Mouse (Mus musculus) gastrocnemius, adult 18-20 months (tissue): ENCODE measurements around the gene Dnajb12. TPM values are rescaled to one million over a fixed set of nuclear protein-coding genes. Genes with fewer than 3 reads are reported as not detected.

Experiments
- DNase-seq: peaks from one replicate; pipeline ENCODE4 v3.0.0; 2021; ENCODE audit warnings: low spot score
- long read RNA-seq, 2 experiments: library from polyadenylated mRNA; stranded (forward); transcript quantifications; one replicate each; pipeline ENCODE4 v2.0.0; 2021
- total RNA-seq, 2 experiments: library from RNA; stranded (reverse); gene quantifications; 2 replicates each; pipeline ENCODE4 v1.2.3; 2021

Dnajb12 gene
- total RNA-seq: 10 to 100 TPM; 73.4 to 80.1 TPM
- long read RNA-seq, experiment 1, transcript Dnajb12-204 (9 exons, 3,070 nt): minor isoform, 60 of 175 reads
- long read RNA-seq, experiment 1, transcript Dnajb12-201 (9 exons, 2,238 nt): minor isoform, 28 of 175 reads
- long read RNA-seq, experiment 1, transcript Dnajb12-205 (9 exons, 3,041 nt): major isoform, 64 of 175 reads
- long read RNA-seq, experiment 1, partial matches to known transcripts: 9 of 175 reads
- long read RNA-seq, experiment 1, other reads (novel, unspliced or antisense): 14 of 175 reads
- long read RNA-seq, experiment 2, transcript Dnajb12-205 (9 exons, 3,041 nt): major isoform, 53 of 149 reads
- long read RNA-seq, experiment 2, transcript Dnajb12-201 (9 exons, 2,238 nt): minor isoform, 28 of 149 reads
- long read RNA-seq, experiment 2, transcript Dnajb12-204 (9 exons, 3,070 nt): minor isoform, 45 of 149 reads
- long read RNA-seq, experiment 2, partial matches to known transcripts: 18 of 149 reads
- long read RNA-seq, experiment 2, other reads (novel, unspliced or antisense): 5 of 149 reads

DNA sequence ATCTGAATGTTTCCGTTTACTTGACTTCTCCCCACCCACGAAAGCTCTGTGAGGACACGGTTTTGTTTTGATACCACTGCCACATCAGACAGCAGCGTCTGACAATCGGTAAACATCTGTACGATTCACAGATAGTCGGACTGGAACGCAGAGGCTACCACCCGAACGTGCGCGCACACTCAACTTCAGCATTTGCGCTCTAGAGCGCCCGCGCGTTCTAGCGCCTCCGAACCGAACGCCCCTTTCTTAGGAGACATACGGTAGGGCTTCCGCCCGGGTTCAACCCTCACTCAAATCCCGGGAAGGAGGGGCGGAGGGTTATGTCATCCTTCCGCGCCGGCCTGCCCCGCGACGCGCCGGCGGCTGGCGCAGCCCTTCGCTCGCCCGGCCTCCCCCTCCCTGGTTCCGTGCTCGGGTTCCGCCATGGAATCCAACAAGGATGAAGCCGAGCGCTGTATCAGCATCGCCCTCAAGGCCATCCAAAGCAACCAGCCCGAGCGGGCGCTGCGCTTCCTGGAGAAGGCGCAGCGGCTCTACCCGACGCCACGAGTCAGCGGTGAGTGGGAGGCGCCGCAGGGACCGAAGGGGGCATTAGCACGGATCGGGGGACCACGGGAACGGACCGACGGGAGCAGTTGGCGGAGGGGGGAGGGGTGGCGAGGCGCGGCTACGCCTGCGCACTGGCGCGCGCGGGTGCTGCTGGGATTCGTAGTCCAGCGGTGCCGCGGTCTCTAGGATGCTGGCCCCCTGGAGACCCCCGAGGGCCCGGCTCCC is at the start of gene Dnajb12:
TSS of gene Dnajb12 (plus strand) at position 302 of the 774 bp plus-strand sequence.
- peak; percentile 95 for DNase-seq

DNA sequence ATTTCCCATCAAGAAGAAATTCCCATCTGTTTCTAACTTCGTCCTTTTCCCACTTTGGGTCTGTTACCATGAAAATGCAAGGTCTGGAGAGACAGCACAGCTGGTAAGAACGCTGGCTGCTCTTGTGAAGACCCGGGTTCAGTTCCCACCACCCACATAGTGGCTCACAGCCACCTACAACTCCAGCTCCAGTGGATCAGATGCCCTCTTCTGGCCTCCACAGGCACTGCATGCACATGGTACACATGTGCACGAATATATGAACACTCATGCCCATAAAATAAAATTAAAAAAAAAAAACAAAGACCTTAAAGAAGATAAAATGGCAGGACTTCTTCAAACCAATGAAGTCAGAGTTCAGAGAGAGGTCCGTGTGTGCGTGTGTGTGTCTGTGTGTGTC is 49.5 kb upstream of the Dnajb12 start:
- DNase-seq: no peak

DNA sequence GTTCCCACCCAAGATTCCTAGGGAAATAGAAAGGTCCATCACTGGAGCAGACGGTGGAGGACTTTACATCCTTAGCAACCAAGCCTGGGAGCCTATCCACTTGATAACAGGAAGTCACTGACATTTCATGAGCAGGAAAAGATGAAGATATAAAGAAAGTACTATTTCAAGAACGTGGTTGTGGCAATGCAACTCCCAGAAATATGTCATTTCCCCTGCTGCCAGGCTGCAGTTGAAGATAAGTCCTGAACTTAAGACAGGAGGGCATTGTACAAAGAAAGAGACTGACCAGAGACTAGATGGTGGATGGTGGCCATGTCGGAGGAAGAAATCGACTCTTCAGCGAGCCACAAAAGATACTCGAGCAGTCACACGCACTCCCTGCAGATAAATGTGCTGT is 47.4 kb upstream of the Dnajb12 start:
- DNase-seq: no peak

DNA sequence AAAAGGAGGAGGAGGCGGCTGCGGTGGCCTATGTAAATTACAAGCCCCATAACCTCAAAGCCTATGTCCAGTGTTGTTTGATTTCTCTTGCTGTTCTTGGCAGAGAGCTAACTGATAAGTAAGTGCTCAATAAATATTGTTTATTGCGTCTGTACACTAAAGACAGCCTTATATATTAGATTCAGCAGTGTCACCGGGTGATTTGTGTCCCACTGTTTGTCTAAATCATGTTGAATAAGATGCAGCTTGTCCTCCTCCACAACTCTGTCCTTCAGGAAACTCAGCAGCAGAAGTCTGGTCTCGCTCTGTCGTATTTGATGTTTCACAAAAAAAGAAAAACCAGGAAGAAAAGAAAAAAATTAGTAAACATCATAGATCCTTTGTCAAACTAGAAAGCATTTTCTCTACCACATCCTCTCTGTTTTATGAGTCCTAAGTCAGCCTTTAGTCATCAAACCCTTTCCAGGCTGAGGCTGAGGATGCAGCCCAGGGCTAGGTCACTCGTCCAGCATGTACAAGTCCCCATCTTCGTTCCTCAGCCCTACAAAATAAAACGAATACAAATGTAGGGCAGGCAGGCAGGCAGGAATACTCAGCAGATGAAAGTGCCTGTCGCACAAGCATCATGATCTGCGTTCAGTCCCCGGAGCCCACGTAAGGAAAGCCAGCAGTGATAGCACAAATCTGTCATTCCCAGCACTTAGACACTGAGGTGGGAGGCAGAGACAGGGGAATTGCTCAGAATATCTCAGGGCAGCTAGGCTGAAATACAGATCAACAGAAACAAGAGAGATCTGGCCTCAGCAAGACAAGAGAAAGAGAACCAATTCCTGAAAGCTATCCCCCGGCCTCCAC is 43.8 kb upstream of the Dnajb12 start:
- DNase-seq: no peak

DNA sequence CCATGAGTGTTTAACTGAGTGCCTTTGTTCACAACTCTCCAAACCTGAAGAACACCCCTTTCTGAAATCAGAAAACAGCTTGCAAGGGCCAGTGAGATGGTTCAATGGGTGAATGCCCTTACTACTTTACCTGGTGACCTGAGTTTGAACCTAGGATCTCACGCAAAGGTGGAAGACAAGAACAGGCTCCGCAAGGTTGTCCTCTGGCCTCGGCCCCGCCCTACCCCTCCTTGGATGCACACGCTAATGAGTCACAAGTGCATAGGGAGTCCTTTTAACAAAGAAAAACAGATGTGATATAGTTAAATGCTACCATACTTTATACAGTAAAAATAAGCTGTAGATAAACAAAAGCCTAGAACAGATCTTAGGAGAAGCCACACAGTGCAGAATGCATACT is 41.9 kb upstream of the Dnajb12 start:
- DNase-seq: no peak

DNA sequence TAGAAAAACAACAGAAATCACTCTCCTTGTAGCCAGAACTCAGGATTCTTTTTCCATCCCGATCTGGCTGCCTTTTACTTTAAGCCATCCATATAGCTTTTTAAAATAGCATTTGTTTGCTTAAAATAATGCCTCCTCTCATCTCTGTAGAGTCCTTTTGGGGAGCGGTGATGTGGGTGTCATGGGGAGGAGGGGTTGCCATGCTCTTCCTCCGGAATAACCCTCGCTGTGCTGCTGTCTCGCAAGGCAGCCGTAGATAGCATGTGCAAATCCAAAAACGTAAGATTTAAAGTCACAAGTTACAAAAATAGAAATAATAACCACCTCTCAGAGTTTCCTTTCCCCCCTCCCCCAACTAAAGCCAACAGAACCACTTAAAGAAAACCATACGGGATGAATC is 37.9 kb upstream of the Dnajb12 start:
- DNase-seq: no peak

DNA sequence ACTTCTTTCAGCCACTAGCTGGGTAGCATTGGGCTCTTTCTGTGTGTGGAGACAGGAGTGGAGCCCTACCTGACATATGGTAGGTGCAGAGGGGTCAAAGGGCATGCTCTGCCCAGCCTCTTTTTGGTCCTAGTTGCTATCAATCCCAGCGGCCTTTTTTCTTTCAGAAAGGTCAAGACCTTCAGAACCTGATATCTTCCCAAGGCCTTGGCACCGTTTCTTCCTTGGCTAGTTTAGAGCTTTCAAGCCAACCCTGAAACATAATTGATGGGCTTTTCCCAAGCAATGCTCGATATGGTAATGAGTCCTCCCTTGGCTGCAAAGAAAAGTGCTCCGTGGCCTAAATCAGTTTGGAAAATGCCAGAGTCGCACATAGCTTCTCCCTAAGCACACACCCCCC is 36.2 kb upstream of the Dnajb12 start:
- peak; percentile 27 for DNase-seq

DNA sequence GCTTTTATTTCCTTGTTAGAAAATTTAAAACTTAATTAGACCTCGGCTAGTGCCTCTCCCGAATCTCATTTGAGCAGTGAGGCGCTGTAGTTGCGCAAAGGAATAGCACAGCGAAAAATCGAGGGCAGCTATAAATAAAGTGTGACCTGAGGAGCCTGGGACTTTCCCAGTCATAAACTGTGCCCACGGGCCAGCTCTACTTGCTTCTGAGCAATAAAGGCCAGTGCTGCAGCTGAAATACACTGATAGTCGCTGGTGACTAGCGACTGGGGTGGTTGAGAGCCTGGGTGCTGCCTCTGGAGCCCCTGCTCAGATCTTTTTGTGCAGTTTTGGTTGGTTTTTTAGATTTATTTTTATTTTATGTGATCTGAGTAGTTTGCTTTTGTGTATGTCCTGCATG is 34.7 kb upstream of the Dnajb12 start:
- peak; percentile 76 for DNase-seq

DNA sequence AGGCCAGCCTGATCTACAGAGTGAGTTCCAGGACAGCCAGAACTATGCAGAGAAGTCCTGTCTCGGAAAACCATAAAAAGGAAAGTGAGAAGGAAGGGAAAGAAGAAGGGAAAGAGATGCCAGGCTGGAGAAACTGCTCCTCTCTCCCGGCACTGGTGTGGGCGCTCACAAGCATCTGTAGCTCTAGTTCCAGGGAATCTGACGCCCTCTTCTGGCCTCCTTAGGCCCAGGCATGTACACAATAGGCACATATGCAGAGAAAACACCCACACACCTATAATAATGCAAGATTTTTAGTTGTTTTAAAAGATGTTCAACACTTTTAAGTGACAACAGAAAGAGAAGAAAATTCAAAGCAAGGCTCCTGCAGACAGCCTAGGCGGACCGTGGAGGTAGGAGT is 32.9 kb upstream of the Dnajb12 start:
- no peak for DNase-seq

DNA sequence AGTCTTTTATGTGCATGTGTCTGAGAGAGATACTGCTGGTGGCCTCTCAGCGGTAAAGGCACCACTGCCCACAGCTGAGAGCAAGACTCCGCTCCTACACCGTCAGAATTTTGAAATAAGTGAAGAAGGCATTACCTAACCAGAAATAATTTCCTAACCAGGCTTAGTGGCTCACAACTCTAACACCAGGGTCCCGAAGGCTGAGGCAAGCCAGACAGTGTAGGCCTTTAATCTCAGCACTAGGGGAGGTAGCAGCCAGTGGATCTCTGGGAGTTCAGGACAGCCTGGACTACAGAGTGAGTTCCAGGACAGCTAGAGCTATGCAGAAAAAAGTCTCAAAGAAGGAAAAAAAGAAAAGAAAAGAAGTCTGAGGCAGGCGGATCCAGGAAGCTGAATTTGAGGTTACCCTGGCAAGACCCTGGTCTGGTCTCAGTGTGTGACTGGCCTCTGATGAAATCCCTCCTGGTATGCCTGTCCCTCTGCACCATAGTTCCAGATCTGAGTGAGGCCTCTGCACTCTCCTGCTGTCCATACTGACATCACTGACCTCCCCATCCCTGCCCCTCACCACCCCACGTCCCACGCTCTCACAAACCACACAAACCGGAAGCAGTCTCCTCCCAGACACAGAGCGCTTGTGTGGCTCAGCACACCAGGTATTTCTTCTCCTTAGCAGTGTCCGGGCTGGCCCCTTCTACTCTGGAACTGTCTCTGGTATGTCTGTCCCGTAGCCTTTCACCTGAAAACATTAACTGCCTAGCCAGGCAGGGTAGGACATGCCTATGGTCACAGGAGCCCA is 31.1 kb upstream of the Dnajb12 start:
- DNase-seq: no peak

DNA sequence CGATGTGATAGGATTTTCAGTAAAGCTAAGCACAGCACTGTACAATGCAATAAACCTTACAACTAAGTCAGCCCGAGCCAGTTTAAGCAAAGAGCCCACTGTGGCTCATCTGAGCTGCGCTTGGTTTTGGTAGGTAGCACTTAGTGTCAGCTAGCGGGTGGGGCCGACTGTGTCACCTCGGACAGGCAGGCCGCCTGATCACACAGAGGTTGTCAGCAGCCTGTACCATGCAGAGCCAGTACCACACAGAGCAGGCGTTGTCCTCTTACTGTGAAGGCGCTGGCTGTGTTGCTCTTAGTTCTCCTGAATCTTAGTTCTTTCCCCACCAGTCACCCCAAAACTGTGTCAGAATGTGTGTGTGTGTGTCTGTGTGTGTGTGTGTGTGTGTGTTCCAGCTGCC is 30.4 kb upstream of the Dnajb12 start:
- DNase-seq: no peak

DNA sequence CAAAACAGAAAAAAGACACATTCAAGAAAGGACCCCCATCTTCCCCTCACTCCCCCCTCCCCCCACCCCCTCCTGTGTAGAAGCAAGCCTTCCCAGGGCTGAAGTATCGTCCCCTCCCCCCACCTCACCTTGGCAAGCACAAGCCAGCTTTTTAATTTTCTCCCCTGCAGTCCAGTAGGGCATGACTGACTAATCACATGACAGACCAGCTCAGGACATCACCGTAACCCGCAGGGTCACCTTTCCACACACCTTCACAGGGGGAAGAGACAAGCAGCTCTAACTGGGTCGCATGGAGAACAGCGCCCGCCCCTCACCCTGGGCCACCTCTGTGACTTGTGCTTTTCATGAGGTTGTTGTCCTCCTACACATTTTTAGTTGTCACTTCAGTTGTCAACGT is 30.0 kb upstream of the Dnajb12 start:
- no peak for DNase-seq

DNA sequence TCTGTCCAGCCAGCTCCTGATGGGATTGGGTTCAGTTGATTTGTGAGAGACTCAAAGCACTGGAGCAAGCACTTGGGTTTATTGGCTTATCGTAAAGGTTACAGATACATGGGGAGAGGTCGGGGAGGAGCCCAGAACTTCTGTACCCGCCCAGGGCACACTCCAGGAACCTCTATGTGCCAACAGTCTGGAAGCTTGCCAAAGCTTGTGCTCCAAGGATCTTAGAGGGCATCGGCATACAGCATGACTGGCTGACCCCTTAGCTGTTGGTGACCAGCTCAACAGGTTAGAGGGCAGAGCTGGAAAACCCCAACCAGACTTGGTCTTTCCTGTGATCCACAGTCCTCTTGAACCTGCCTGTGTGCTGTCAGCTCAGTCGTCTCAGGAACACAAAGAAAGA is 22.2 kb upstream of the Dnajb12 start:
- DNase-seq: no peak

DNA sequence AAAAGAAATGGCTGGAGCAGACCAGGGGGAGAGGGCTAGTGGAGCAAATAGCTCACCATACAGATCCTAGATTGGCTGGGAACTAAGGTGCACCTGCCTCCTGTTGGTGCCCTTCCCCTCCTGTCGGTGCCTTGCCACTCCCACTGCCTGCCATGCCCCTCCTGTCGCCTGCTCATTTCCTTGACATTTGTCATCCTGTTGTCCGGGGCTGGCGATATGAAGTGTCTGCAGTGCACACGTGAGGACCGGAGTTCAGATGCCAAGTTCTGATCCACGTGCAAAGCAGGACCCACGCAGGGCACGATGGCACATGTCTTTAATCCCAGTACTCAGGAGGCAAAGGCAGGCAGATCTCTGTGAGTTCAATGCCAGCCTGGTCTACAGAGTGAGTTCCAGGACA is 18.7 kb upstream of the Dnajb12 start:
- DNase-seq: no peak

DNA sequence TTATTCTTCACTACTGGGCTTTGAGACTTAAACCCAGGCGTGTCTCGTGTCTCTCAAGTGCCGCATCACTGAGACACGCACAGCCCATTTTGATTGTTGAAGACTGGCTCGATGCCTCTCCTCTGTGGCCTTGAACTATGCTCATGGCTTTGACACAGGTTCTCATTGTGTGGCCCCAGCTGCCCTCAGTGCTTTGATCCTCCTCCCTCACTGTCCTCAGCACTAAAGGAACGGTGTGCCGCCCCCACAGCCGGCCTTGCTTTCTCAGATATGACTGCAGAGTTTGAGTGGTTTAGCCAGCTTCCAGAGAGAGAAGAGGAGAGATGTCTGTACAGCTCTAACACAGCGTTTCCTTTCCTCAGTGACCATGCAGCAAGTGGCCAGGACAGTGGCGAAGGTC is 18.2 kb upstream of the Dnajb12 start:
- DNase-seq: no peak

DNA sequence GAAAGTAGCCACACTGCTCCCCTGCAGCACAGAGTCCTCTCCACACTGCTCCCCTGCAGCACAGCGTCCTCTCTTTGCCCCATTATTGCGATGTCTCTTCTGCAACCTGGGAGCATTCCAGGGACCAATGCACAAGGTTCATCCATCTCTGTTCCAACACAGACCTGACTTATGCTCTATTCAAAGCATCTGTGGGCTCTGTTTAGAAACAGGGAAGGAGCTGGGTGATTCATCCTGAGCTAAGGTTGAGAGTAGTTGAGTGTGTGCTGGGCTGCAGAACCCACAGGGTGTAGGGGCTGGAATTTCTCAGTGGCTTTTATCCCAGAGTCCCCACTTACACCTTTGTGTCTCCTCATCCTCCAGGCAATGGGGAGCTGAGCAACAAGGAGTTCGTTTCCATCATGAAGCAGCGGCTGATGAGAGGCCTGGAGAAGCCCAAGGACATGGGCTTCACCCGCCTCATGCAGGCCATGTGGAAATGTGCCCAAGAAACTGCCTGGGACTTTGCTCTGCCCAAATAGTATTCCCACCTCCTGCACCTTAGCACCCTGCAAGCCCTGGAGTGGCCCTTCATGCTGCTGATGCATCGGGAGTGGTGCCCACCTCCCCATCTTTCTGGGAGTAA is 16.4 kb upstream of the Dnajb12 start:
- DNase-seq: no peak

DNA sequence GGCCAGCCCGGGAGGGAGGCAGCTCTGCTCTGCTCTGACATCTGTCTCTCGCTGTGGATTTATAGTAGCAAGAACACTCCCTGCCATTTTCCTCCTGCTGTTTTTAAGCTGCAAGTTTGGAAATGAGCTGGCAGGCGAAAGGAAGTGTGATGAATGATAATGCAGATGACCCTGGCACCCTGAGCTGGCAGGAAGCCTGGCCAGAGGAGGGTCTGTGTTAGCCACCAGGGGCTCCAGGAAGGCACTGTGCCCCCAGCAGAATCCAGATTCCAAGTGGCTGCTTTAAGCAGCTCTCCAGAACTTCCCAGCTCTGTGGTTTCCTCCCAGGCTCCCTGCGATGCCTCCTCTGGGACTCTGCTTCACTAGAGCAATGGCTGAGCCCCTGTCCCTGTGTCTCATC is 15.7 kb upstream of the Dnajb12 start:
- no peak for DNase-seq

DNA sequence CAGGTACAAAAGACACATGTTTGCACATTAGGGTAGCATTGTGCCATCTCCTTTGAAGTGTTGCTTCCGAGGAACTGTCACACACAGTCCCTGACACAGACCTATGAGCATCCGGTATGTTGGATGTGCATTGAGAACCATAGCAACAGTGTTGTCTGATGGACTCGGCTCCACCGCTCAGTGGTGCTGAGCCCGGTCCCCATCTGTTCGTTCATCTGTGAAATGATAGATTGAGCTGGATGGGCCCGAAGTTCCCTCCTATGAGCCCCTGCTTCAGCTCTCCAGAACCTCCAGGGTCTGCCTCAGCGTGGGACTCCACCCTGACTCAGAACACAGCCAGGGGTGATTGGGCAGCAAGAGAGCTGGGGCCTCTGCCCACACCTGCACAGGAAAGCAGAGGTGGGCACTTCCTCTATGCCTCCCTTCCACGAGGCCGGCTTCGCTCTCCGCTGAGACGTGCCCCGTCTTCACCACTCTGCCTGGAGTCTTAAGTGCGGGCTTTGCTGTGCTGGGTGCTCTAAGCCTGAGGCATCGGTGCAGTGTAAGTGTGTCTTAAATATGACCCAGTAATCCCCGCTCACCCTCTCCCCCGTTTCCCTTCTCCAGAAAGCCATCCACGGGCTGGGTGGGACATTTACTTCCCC is 15.0 kb upstream of the Dnajb12 start:
- no peak for DNase-seq

DNA sequence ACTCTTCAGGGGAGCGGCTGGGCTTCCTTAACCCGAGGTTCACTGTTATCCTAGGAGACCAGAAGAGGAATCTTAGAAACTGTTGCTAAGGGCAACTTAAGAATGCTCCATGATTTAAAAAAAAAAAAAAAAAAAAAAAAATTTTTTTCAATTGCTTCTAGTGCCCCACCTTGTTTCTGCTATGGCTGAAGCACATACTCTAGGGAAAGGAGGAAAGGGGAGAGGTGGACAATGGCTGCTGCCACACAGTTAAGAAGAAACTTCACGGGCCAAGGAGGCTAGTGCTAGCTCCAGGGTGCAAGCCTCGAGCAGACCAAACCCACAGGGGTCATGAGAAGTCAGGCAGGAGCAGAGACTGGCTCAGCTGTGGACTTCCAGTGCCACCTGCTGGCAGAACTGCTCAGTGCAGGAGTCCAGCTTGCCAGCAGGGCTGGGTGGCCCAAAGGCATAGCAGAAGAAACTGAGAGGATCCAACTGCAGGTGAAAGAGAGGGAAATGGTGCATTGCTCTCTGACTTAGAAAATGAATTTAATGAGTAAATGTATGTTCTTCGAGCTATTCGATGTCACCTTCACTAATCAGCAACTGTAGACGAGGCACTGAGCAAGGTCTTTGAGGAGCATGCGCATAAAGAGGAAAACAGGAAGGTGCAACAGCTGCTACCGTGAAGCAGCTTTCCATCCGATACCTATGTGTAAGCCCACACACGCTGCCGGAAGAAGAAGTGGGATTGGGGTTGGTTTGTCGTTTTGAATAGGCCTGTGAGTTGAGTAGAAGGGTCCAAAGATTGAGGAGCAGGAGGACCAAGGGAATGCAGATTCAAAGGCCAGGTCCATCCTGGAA is 14.3 kb upstream of the Dnajb12 start:
- peak; percentile 90 for DNase-seq
